Mouse (Mus musculus) small intestine, adult 2 months (tissue): ENCODE data around the gene Fmn2.

Experiments used
- CTCF ChIP-seq: fragments of 200-500 bp; IDR thresholded peaks from 2 replicates; pipeline ENCODE4 v1.5.1; 2012; ENCODE audit warnings: low read depth, mild to moderate bottlenecking, control low read depth, inconsistent platforms, low read length, moderate library complexity, mixed read lengths; ENCODE audit not compliant: insufficient replicate concordance, insufficient read length; ENCODE audit errors: extremely low read depth
- POLR2A ChIP-seq: fragments of 200-500 bp; IDR thresholded peaks from 2 replicates; pipeline ENCODE4 v1.6.1; 2012; ENCODE audit warnings: low read depth, mild to moderate bottlenecking, control low read depth, inconsistent platforms, low read length, moderate library complexity

GRCm38 (mm10) chr1:174536742-174537453, 35.3 kb downstream of the Fmn2 start:
- TF ChIP-seq POLR2A (no peak), CTCF (no peak)
